Mouse (Mus musculus) cerebellum, adult 2 months (tissue): ENCODE data around the gene Lmx1a. TPM values are rescaled to one million over a fixed set of nuclear protein-coding genes. Genes with fewer than 3 reads are reported as not detected.
A peak's percentile ranks its signal among the peaks of the same experiment; 100 is the strongest.

Source experiments
- DNase-seq, 2 experiments: peaks; one replicate each; pipeline ENCODE4 v3.0.0; 2021
- H3K27ac ChIP-seq: fragments of 200-500 bp; 2 replicates; pipeline ENCODE4 v1.5.1; 2012; ENCODE audit warnings: low read length, control low read depth, inconsistent platforms; ENCODE audit not compliant: insufficient read depth
- H3K27me3 ChIP-seq: fragments of 200-500 bp; 2 replicates; pipeline ENCODE4 v1.6.1; 2012; ENCODE audit warnings: inconsistent platforms, mild to moderate bottlenecking, low read length, moderate library complexity; ENCODE audit not compliant: control insufficient read depth, insufficient read depth
- H3K4me1 ChIP-seq: fragments of 200-500 bp; 2 replicates; pipeline ENCODE4 v1.6.1; 2011; ENCODE audit warnings: low read length; ENCODE audit not compliant: control insufficient read depth, insufficient read depth
- H3K4me3 ChIP-seq: fragments of 200-500 bp; replicated peaks from 2 replicates; pipeline ENCODE3; 2011; ENCODE audit warnings: mild to moderate bottlenecking, low read depth, low read length, control low read depth; ENCODE audit not compliant: insufficient read depth
- CTCF ChIP-seq: fragments of 200-500 bp; IDR thresholded peaks from 2 replicates; pipeline ENCODE4 v1.5.1; 2011; ENCODE audit warnings: low read depth, mild to moderate bottlenecking, control low read depth, low read length, moderate library complexity, borderline replicate concordance; ENCODE audit not compliant: insufficient read depth
- POLR2A ChIP-seq: fragments of 200-500 bp; IDR thresholded peaks from 2 replicates; pipeline ENCODE4 v1.6.1; 2011; ENCODE audit warnings: low read length, control low read depth, borderline replicate concordance; ENCODE audit not compliant: insufficient read depth
- WGBS: fragments of 180-500 bp; shearing (Covaris S2); methylation state at CpG from one replicate; pipeline ENCODE4 v1.1.7; 2018; 5-methylcytosine and 5-hydroxymethylcytosine counted together
- polyA plus RNA-seq: library from polyadenylated mRNA; depleted of rRNA; stranded (reverse); fragments of >200 nt; gene quantifications from 2 replicates; pipeline ENCODE4 v1.2.3, GENCODE M21; 2012; rRNA removed

The Lmx1a gene
- 1.1 and 1.3 TPM in 2 replicates for polyA plus RNA-seq

GRCm38 (mm10) chr1:167689232-167689261 is at the start of gene Lmx1a:
Gene Lmx1a (plus strand): TSS chr1:167689237.
- no peak for TF ChIP-seq CTCF
- no peak for DNase-seq
- peaks cover 12% of the 10 kb centered on the region for H3K27me3 ChIP-seq
- H3K27ac ChIP-seq = no peak within 1 kb of the TSS
- peak within 1 kb of the TSS; percentile 8 for H3K4me3 ChIP-seq
- WGBS = 0% methylated on average over 3 of the region's 3 CpGs
- no peaks in the 10 kb centered on the region for H3K4me1 ChIP-seq

GRCm38 (mm10) chr1:167644866-167645537 is 44.0 kb upstream of the Lmx1a start:
- H3K27ac ChIP-seq = no peak overlapping the region
- H3K4me1 ChIP-seq = no peaks in the 10 kb centered on the region
- H3K27me3 ChIP-seq = no peaks in the 10 kb centered on the region
- H3K4me3 ChIP-seq = no peak overlapping the region
- 14% methylated on average over 16 of the region's 16 CpGs for WGBS
- TF ChIP-seq POLR2A (no peak), CTCF (peak; percentile 77)
- DNase-seq = peak; percentile 69 to 83

GRCm38 (mm10) chr1:167648670-167649069 is 40.4 kb upstream of the Lmx1a start:
- DNase-seq = no peak
- Histone ChIP-seq H3K27ac (no peak overlapping the region), H3K27me3 (no peaks in the 10 kb centered on the region), H3K4me1 (no peaks in the 10 kb centered on the region), H3K4me3 (no peak overlapping the region)
- 84% methylated on average over 3 of the region's 3 CpGs for WGBS
- TF ChIP-seq POLR2A = no peak
- no peak for TF ChIP-seq CTCF

GRCm38 (mm10) chr1:167649122-167649633 is 39.9 kb upstream of the Lmx1a start:
- TF ChIP-seq POLR2A (no peak), CTCF (no peak)
- H3K27me3 ChIP-seq = no peaks in the 10 kb centered on the region
- H3K27ac ChIP-seq = no peak overlapping the region
- no peaks in the 10 kb centered on the region for H3K4me1 ChIP-seq
- DNase-seq = no peak
- WGBS = 63% methylated on average over 11 of the region's 11 CpGs
- H3K4me3 ChIP-seq = no peak overlapping the region

- Histone ChIP-seq H3K27ac (no peak overlapping the region), H3K4me1 (no peaks in the 10 kb centered on the region), H3K27me3 (no peaks in the 10 kb centered on the region), H3K4me3 (no peak overlapping the region)
- WGBS = 84% methylated on average over 2 of the region's 2 CpGs
- TF ChIP-seq POLR2A (no peak), CTCF (no peak)
- no peak for DNase-seq
These were observed 36.7 kb upstream of the Lmx1a start for GRCm38 (mm10) chr1:167652336-167652735.

GRCm38 (mm10) chr1:167659065-167659464 is 30.0 kb upstream of the Lmx1a start:
- 84% methylated on average over 3 of the region's 3 CpGs for WGBS
- no peak for TF ChIP-seq CTCF
- TF ChIP-seq POLR2A = no peak
- H3K27me3 ChIP-seq = no peaks in the 10 kb centered on the region
- H3K4me3 ChIP-seq = no peak overlapping the region
- H3K27ac ChIP-seq = no peak overlapping the region
- DNase-seq = no peak
- H3K4me1 ChIP-seq = no peaks in the 10 kb centered on the region

GRCm38 (mm10) chr1:167660521-167661101 is 28.4 kb upstream of the Lmx1a start:
- TF ChIP-seq CTCF (no peak), POLR2A (no peak)
- no peaks in the 10 kb centered on the region for H3K4me1 ChIP-seq
- peak overlapping the region; percentile 31 for H3K4me3 ChIP-seq
- H3K27me3 ChIP-seq = no peaks in the 10 kb centered on the region
- DNase-seq = peak; percentile 34 to 44
- 1% methylated on average over 21 of the region's 21 CpGs for WGBS
- no peak overlapping the region for H3K27ac ChIP-seq

GRCm38 (mm10) chr1:167661123-167661522 is 27.9 kb upstream of the Lmx1a start:
- 2% methylated on average over 19 of the region's 19 CpGs for WGBS
- no peak for TF ChIP-seq POLR2A
- no peak for TF ChIP-seq CTCF
- H3K4me3 ChIP-seq = peak overlapping the region; percentile 23
- no peak overlapping the region for H3K27ac ChIP-seq
- DNase-seq = peak in 1 of 2 experiments; percentile 14
- no peaks in the 10 kb centered on the region for H3K27me3 ChIP-seq
- no peaks in the 10 kb centered on the region for H3K4me1 ChIP-seq

- 88% methylated on average over 5 of the region's 5 CpGs for WGBS
- no peak for DNase-seq
- TF ChIP-seq CTCF (no peak), POLR2A (no peak)
- Histone ChIP-seq H3K4me1 (no peaks in the 10 kb centered on the region), H3K4me3 (no peak overlapping the region), H3K27me3 (no peaks in the 10 kb centered on the region), H3K27ac (no peak overlapping the region)
These were observed 25.9 kb upstream of the Lmx1a start for GRCm38 (mm10) chr1:167663136-167663535.
